Mouse (Mus musculus): ENCODE results near the gene Ppfia4. TPM values are rescaled to one million over a fixed set of nuclear protein-coding genes. Genes with fewer than 3 reads are reported as not detected.

Gene Ppfia4
- total RNA-seq, 1 experiment: 14.1 TPM

GRCm38 (mm10) chr1:134274483-134274920 lies 58.2 kb downstream of the Ppfia4 start:
- Histone ChIP-seq H3K9ac (ENCODE audit: insufficient read depth, low read depth, low read length, poor library complexity, severe bottlenecking) (no peak overlapping the region), H3K27ac (ENCODE audit: insufficient read depth, low read depth, low read length, poor library complexity, severe bottlenecking) (no peak overlapping the region), H3K4me1 (ENCODE audit: control insufficient read depth in 2 of 2, insufficient read depth in 2 of 2, low read length in 2 of 2, poor library complexity in 1 of 2) (no peaks in the 10 kb centered on the region), H3K36me3 (ENCODE audit: control insufficient read depth, insufficient read depth, low read length, poor library complexity, severe bottlenecking) (no peaks in the 10 kb centered on the region), H3K4me3 (ENCODE audit: insufficient read depth in 1 of 2, low read depth in 1 of 2, low read length in 2 of 2, poor library complexity in 1 of 2, severe bottlenecking in 1 of 2) (no peak overlapping the region), H3K9me3 (ENCODE audit: control insufficient read depth, insufficient read depth, low read depth, low read length) (no peaks in the 10 kb centered on the region)
- no peak for DNase-seq (ENCODE audit: low read depth, low spot score)
- in situ Hi-C loops (cut with MboI; ENCODE audit: low sequenced_read_pairs in 2 of 2, unreplicated experiment in 2 of 2): no loop called here
- TF ChIP-seq CHD2 (IDR thresholded peaks at IDR 0.05; ENCODE audit: low read depth, low read length) (no peak), ZC3H11A (IDR thresholded peaks at IDR 0.05; ENCODE audit: borderline replicate concordance, low read depth, low read length) (no peak), MAFK (IDR thresholded peaks at IDR 0.05; ENCODE audit: insufficient read depth, low read depth, low read length) (no peak), ZNF384 (IDR thresholded peaks at IDR 0.05; ENCODE audit: low read depth, low read length) (no peak), HCFC1 (IDR thresholded peaks at IDR 0.05; ENCODE audit: borderline replicate concordance, insufficient read depth, low read length) (no peak)

GRCm38 (mm10) chr1:134273493-134274395 lies 59.0 kb downstream of the Ppfia4 start:
- Histone ChIP-seq H3K9me3 (ENCODE audit: control insufficient read depth, insufficient read depth, low read depth, low read length) (no peaks in the 10 kb centered on the region), H3K4me3 (ENCODE audit: insufficient read depth in 1 of 2, low read depth in 1 of 2, low read length in 2 of 2, poor library complexity in 1 of 2, severe bottlenecking in 1 of 2) (no peak overlapping the region), H3K9ac (ENCODE audit: insufficient read depth, low read depth, low read length, poor library complexity, severe bottlenecking) (no peak overlapping the region), H3K4me1 (ENCODE audit: control insufficient read depth in 2 of 2, insufficient read depth in 2 of 2, low read length in 2 of 2, poor library complexity in 1 of 2) (no peaks in the 10 kb centered on the region), H3K27ac (ENCODE audit: insufficient read depth, low read depth, low read length, poor library complexity, severe bottlenecking) (no peak overlapping the region), H3K36me3 (ENCODE audit: control insufficient read depth, insufficient read depth, low read length, poor library complexity, severe bottlenecking) (no peaks in the 10 kb centered on the region)
- in situ Hi-C loops (cut with MboI; ENCODE audit: low sequenced_read_pairs in 2 of 2, unreplicated experiment in 2 of 2): no loop called here
- DNase-seq (ENCODE audit: low read depth, low spot score): no peak
- TF ChIP-seq MAFK (IDR thresholded peaks at IDR 0.05; ENCODE audit: insufficient read depth, low read depth, low read length) (no peak), CHD2 (IDR thresholded peaks at IDR 0.05; ENCODE audit: low read depth, low read length) (no peak), ZNF384 (IDR thresholded peaks at IDR 0.05; ENCODE audit: low read depth, low read length) (no peak), ZC3H11A (IDR thresholded peaks at IDR 0.05; ENCODE audit: borderline replicate concordance, low read depth, low read length) (no peak), HCFC1 (IDR thresholded peaks at IDR 0.05; ENCODE audit: borderline replicate concordance, insufficient read depth, low read length) (no peak)

DNA sequence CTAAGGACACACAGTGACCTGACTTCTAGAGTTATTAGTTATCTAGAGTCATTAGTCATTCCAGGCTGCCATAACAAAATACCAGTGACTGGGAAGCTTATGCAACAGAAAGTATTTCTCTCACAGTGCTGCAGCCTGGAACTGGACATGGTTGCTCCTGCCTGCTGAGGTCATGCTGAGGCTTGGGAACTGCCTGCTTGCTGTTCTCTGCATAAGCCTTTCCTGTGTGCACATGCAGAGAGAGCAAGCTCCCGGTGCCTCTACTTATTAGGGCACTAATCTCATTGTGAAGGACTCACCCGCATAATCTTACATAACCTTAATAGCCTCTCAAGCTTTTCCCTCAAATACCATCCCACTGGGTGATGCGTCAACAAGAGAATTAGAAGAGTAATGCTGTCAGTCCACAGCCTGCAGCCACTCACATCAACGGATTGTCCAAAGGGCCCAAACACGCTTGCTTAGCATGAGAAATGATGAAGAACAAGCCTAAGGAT lies 59.9 kb downstream of the Ppfia4 start:
- Histone ChIP-seq H3K4me1 (ENCODE audit: control insufficient read depth in 2 of 2, insufficient read depth in 2 of 2, low read length in 2 of 2, poor library complexity in 1 of 2) (no peaks in the 10 kb centered on the region), H3K9me3 (ENCODE audit: control insufficient read depth, insufficient read depth, low read depth, low read length) (no peaks in the 10 kb centered on the region), H3K9ac (ENCODE audit: insufficient read depth, low read depth, low read length, poor library complexity, severe bottlenecking) (no peak overlapping the region), H3K27ac (ENCODE audit: insufficient read depth, low read depth, low read length, poor library complexity, severe bottlenecking) (no peak overlapping the region), H3K4me3 (ENCODE audit: insufficient read depth in 1 of 2, low read depth in 1 of 2, low read length in 2 of 2, poor library complexity in 1 of 2, severe bottlenecking in 1 of 2) (no peak overlapping the region), H3K36me3 (ENCODE audit: control insufficient read depth, insufficient read depth, low read length, poor library complexity, severe bottlenecking) (no peaks in the 10 kb centered on the region)
- no peak for TF ChIP-seq ZC3H11A (IDR thresholded peaks at IDR 0.05; ENCODE audit: borderline replicate concordance, low read depth, low read length)
- TF ChIP-seq ZNF384 (IDR thresholded peaks at IDR 0.05; ENCODE audit: low read depth, low read length): no peak
- no peak for TF ChIP-seq CHD2 (IDR thresholded peaks at IDR 0.05; ENCODE audit: low read depth, low read length)
- TF ChIP-seq MAFK (IDR thresholded peaks at IDR 0.05; ENCODE audit: insufficient read depth, low read depth, low read length): no peak
- no peak for TF ChIP-seq HCFC1 (IDR thresholded peaks at IDR 0.05; ENCODE audit: borderline replicate concordance, insufficient read depth, low read length)
- in situ Hi-C loops (cut with MboI; ENCODE audit: low sequenced_read_pairs in 2 of 2, unreplicated experiment in 2 of 2): no loop called here
- DNase-seq (ENCODE audit: low read depth, low spot score): no peak

DNA sequence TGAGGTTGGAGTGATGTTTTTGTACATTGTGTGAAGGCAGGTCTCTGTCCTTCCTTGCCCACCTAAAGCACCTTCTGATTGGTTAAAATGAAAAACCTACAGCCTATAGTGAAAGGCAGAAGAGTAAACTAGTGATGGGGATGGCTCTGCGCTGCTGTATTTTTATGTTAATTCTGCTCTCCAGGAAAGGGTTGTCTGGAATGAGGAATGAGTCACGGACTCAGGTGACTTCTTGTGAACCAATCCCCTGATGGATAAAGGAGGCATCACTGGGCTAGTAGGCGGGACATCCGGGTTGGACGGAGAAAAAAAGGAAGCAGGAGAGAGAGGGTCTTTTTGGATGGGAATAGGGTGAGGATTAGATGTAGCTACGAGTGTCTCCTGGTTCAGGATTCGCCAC lies 62.7 kb downstream of the Ppfia4 start:
- H3K27ac ChIP-seq (ENCODE audit: insufficient read depth, low read depth, low read length, poor library complexity, severe bottlenecking): no peak overlapping the region
- H3K9me3 ChIP-seq (ENCODE audit: control insufficient read depth, insufficient read depth, low read depth, low read length): no peaks in the 10 kb centered on the region
- in situ Hi-C loops (cut with MboI; ENCODE audit: low sequenced_read_pairs in 2 of 2, unreplicated experiment in 2 of 2): no loop called here
- H3K4me3 ChIP-seq (ENCODE audit: insufficient read depth in 1 of 2, low read depth in 1 of 2, low read length in 2 of 2, poor library complexity in 1 of 2, severe bottlenecking in 1 of 2): no peak overlapping the region
- TF ChIP-seq CHD2 (IDR thresholded peaks at IDR 0.05; ENCODE audit: low read depth, low read length): no peak
- TF ChIP-seq ZNF384 (IDR thresholded peaks at IDR 0.05; ENCODE audit: low read depth, low read length): no peak
- TF ChIP-seq MAFK (IDR thresholded peaks at IDR 0.05; ENCODE audit: insufficient read depth, low read depth, low read length): no peak
- no peak for TF ChIP-seq ZC3H11A (IDR thresholded peaks at IDR 0.05; ENCODE audit: borderline replicate concordance, low read depth, low read length)
- no peak for TF ChIP-seq HCFC1 (IDR thresholded peaks at IDR 0.05; ENCODE audit: borderline replicate concordance, insufficient read depth, low read length)
- no peaks in the 10 kb centered on the region for H3K36me3 ChIP-seq (ENCODE audit: control insufficient read depth, insufficient read depth, low read length, poor library complexity, severe bottlenecking)
- H3K9ac ChIP-seq (ENCODE audit: insufficient read depth, low read depth, low read length, poor library complexity, severe bottlenecking): no peak overlapping the region
- DNase-seq (ENCODE audit: low read depth, low spot score): no peak
- H3K4me1 ChIP-seq (ENCODE audit: control insufficient read depth in 2 of 2, insufficient read depth in 2 of 2, low read length in 2 of 2, poor library complexity in 1 of 2): no peaks in the 10 kb centered on the region

Data from ES-E14 (cell line).